Mouse (Mus musculus) thymus, adult 2 months (tissue): ENCODE measurements around the gene Olfr598. TPM values are rescaled to one million over a fixed set of nuclear protein-coding genes. Genes with fewer than 3 reads are reported as not detected.
"Not testable (repeated sequence)": the region's sequence is repeated elsewhere in the genome, so short reads cannot be mapped to it uniquely, and the experiment has no call there.

ENCODE experiments used
- DNase-seq: peaks from one replicate; pipeline ENCODE4 v3.0.0; 2021
- H3K27ac ChIP-seq: fragments of 200-500 bp; 2 replicates; pipeline ENCODE4 v1.5.1; 2012; ENCODE audit warnings: low read length, control low read depth; ENCODE audit not compliant: control insufficient read depth, insufficient read depth
- H3K27me3 ChIP-seq: fragments of 200-500 bp; 2 replicates; pipeline ENCODE4 v1.6.1; 2012; ENCODE audit warnings: mild to moderate bottlenecking, low read length, moderate library complexity, mixed read lengths; ENCODE audit not compliant: control insufficient read depth, insufficient read depth
- H3K36me3 ChIP-seq: fragments of 200-500 bp; 2 replicates; pipeline ENCODE4 v1.6.1; 2012; ENCODE audit warnings: mild to moderate bottlenecking, low read length, moderate library complexity; ENCODE audit not compliant: control insufficient read depth, insufficient read depth
- H3K4me1 ChIP-seq: fragments of 200-500 bp; replicated peaks from 2 replicates; pipeline ENCODE4 v1.6.1; 2012; ENCODE audit warnings: low read length; ENCODE audit not compliant: control insufficient read depth, insufficient read depth
- H3K4me3 ChIP-seq: fragments of 200-500 bp; 2 replicates; pipeline ENCODE4 v1.5.1; 2012; ENCODE audit warnings: mild to moderate bottlenecking, low read length, control low read depth, moderate library complexity; ENCODE audit not compliant: control insufficient read depth, insufficient read depth
- CTCF ChIP-seq: fragments of 200-500 bp; IDR thresholded peaks from 2 replicates; pipeline ENCODE4 v1.5.1; 2012; ENCODE audit warnings: mild to moderate bottlenecking, control low read depth, low read length, moderate library complexity, borderline replicate concordance; ENCODE audit not compliant: control insufficient read depth, poor library complexity, insufficient read depth; ENCODE audit errors: extremely low read depth
- POLR2A ChIP-seq: fragments of 200-500 bp; IDR thresholded peaks from 2 replicates; pipeline ENCODE4 v1.6.1; 2012; ENCODE audit warnings: mild to moderate bottlenecking, low read length, control low read depth, moderate library complexity; ENCODE audit not compliant: control insufficient read depth, poor library complexity, insufficient read depth; ENCODE audit errors: extremely low read depth
- WGBS: fragments of 180-500 bp; shearing (Covaris S2); methylation state at CpG from one replicate; pipeline ENCODE4 v1.1.7; 2018; 5-methylcytosine and 5-hydroxymethylcytosine counted together
- polyA plus RNA-seq: library from polyadenylated mRNA; depleted of rRNA; stranded (reverse); fragments of >200 nt; gene quantifications from 2 replicates; pipeline ENCODE4 v1.2.3, GENCODE M21; 2012; rRNA removed

Gene Olfr598
- not detected in 2 replicates for polyA plus RNA-seq

DNA sequence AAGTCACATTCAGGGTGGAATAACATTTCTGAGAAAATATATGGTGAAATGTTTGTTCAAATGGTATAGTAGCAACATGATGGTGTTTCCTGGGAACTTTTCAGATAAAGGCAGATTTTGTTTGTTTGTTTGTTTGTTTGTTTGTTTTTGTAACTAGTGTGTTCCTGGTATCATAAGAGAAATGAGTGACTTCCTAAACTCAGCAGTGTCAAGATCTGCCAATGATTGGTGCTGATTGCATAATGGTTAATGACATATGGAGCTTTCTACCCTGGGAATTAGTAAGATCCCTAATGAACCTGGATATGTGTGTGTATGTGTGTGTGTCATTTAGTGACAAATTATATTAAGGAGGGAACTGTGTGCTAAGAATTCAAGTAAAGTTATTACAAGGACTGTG is at the start of gene Olfr598:
Olfr598 (plus strand) TSS at position 301 of the 400 bp plus-strand sequence.
- H3K27ac ChIP-seq, result no peak within 1 kb of the TSS
- no peak for DNase-seq

DNA sequence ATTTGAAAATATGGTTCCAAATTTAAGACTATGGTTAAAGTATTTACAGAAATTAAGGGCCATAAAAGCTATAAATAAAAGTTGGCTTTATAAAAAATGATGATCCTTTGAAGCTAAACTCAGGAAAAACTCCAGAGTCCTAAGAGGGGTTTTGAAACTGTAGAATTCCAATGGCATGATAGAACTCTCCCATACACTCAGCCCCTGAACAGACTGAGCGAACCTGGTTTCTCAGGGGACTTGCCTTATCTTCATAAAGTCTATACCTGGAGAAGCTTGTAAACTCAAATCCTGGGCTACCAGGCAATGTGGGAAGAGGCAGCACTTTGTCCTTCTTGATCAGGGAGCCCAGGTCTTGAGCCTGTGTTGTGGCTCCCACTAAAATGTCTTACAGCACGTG is 18.0 kb upstream of the Olfr598 start, which contains the start of gene Olfr596:
Olfr596 (plus strand) TSS at position 301 of the 400 bp plus-strand sequence.
- not testable (repeated sequence) for H3K27me3 ChIP-seq, H3K27ac ChIP-seq, H3K36me3 ChIP-seq, H3K4me1 ChIP-seq, DNase-seq, H3K4me3 ChIP-seq
- 95% methylated on average over 2 of the region's 2 CpGs for WGBS

More for the DNA sequence above, at the start of gene Olfr598:
- no peak within 1 kb of the TSS for H3K4me3 ChIP-seq
- TF ChIP-seq CTCF (no peak), POLR2A (no peak)
- H3K27me3 ChIP-seq, result no peaks in the 10 kb centered on the region
- no peaks in the 10 kb centered on the region for H3K36me3 ChIP-seq
- H3K4me1 ChIP-seq, result no peaks in the 10 kb centered on the region

DNA sequence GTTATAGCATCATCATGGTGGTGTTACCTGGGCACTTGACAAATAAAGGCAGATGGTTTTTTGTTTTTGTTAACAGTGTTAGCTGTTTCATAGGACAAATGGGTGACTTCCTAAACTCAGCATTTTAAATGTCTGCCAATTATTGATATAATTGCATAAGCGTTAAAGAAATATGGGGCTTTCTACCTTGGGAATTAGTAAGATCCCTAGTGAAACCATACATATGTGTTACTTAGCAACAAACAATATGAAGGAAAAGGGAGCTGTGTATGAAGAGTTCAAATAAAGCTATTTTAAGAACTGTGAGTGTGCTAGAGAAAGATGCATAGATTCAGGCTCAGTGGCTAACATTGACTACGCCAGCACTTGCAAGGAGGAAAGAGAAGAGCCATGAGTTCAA is 7.4 kb upstream of the Olfr598 start, which contains the start of gene Olfr597:
Olfr597 (plus strand) TSS at position 301 of the 400 bp plus-strand sequence.
- H3K27me3 ChIP-seq, H3K36me3 ChIP-seq, H3K4me3 ChIP-seq, DNase-seq, H3K4me1 ChIP-seq, H3K27ac ChIP-seq: not testable (repeated sequence)
- 98% methylated on average over 2 of the region's 2 CpGs for WGBS

DNA sequence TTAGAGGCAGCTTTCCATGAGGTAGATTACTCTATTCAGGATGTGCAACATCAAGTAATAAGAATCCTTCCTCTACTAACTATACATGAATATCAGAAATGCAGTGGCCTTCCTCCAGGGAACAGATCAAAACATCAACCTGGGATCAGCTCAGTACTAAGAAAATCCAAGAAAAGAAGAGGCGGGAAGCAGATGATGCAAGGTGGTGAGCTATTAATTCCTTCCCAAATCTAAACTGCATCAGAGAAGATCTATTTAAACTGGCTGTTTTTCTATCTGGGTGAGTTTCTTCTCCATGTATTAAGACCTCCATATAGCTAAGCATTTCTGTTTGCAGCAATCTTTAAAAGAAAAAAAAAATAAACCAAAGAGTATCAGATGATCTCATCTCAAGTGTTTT is 12.2 kb downstream of the Olfr598 start, which contains the start of gene Olfr599:
Olfr599 (plus strand) TSS at position 301 of the 400 bp plus-strand sequence.
- TF ChIP-seq CTCF (no peak), POLR2A (no peak)
- WGBS, result 95% methylated on average over 1 of the region's 1 CpGs
- H3K4me1 ChIP-seq, result no peaks in the 10 kb centered on the region

DNA sequence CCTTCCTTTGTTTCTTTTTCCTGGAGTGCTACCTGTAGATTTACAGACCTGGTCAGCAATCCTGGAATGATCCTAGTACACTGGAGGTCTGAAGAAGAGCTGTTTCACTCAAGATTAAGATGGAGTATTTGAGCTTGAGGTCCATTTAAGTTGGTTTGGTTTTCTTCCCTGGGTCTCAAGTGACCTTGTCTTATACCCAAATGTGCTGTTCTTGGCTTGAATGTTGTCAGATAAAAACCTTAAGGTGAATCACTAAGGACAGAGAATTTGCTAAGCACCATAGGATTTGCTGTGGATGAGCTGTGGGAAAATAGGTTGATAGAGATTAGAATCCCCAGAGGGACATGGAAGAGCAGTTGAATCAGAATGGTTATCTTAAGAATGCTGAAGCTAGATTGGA is 26.2 kb downstream of the Olfr598 start, which contains the start of gene Olfr600:
Olfr600 (minus strand) TSS at position 101 of the 400 bp plus-strand sequence.
- Histone ChIP-seq H3K36me3 (no peaks in the 10 kb centered on the region), H3K27me3 (no peaks in the 10 kb centered on the region), H3K4me3 (no peak within 1 kb of the TSS), H3K27ac (no peak within 1 kb of the TSS), H3K4me1 (no peaks in the 10 kb centered on the region)
- no peak for DNase-seq
- TF ChIP-seq POLR2A, result no peak
- TF ChIP-seq CTCF, result no peak

More for the DNA sequence above, 12.2 kb downstream of the Olfr598 start, which contains the start of gene Olfr599:
- no peak within 1 kb of the TSS for H3K27ac ChIP-seq
- no peak for DNase-seq
- no peaks in the 10 kb centered on the region for H3K27me3 ChIP-seq
- no peak within 1 kb of the TSS for H3K4me3 ChIP-seq
- H3K36me3 ChIP-seq, result no peaks in the 10 kb centered on the region

DNA sequence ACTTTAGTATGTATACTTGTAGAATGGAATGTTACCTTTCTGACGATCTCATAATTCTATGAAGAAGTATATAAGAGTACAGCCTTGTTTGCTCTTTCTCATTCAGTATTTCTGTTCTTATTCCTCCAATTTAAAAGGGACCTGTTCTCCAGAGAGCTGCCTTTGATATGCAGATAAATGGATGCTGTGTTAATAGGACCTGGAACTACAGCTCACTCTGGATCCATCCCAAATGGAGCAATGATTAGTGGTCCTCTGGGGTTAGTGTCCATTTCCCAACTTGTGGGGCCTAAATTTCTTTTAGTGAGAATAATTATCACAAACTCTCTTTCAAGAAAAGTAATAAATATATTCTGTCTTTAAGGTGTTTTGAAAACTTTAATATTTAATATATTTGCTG is 39.2 kb downstream of the Olfr598 start, which contains the start of gene Olfr601:
Olfr601 (minus strand) TSS at position 101 of the 400 bp plus-strand sequence.
- no peaks in the 10 kb centered on the region for H3K27me3 ChIP-seq
- 95% methylated on average over 1 of the region's 1 CpGs for WGBS
- TF ChIP-seq POLR2A, result no peak

More for the DNA sequence above, 39.2 kb downstream of the Olfr598 start, which contains the start of gene Olfr601:
- DNase-seq, result no peak
- no peaks in the 10 kb centered on the region for H3K4me1 ChIP-seq
- H3K27ac ChIP-seq, result no peak within 1 kb of the TSS
- H3K36me3 ChIP-seq, result no peaks in the 10 kb centered on the region
- no peak within 1 kb of the TSS for H3K4me3 ChIP-seq

Other genes with a start within 250 kb of the Olfr598 start
- gene Olfr584, start 241.7 kb upstream of the Olfr598 start, polyA plus RNA-seq, result not detected in 2 replicates
- gene Olfr585, start 225.8 kb upstream of the Olfr598 start, polyA plus RNA-seq, result not detected in 2 replicates
- not detected in 2 replicates for gene Olfr586, start 197.9 kb upstream of the Olfr598 start, polyA plus RNA-seq
- gene Olfr588-ps1, start 182.7 kb upstream of the Olfr598 start, polyA plus RNA-seq, result not detected in 2 replicates
- gene Olfr589, start 167.2 kb upstream of the Olfr598 start, polyA plus RNA-seq, result not detected in 2 replicates
- not detected in 2 replicates for gene Olfr591, start 145.2 kb upstream of the Olfr598 start, polyA plus RNA-seq
- not detected in 2 replicates for gene Olfr592, start 138.8 kb upstream of the Olfr598 start, polyA plus RNA-seq
- not detected in 2 replicates for gene Olfr593, start 111.7 kb upstream of the Olfr598 start, polyA plus RNA-seq
- gene Olfr594, start 106.6 kb upstream of the Olfr598 start, polyA plus RNA-seq, result not detected in 2 replicates
- gene Usp17ld, start 71.1 kb upstream of the Olfr598 start, polyA plus RNA-seq, result not detected in 2 replicates
- gene Olfr596, start 17.9 kb upstream of the Olfr598 start, polyA plus RNA-seq, result not detected in 2 replicates
- gene Olfr597, start 7.3 kb upstream of the Olfr598 start, polyA plus RNA-seq, result not detected in 2 replicates
- gene Olfr599, start 12.3 kb downstream of the Olfr598 start, polyA plus RNA-seq, result not detected in 2 replicates
- gene Olfr600, start 26.1 kb downstream of the Olfr598 start, polyA plus RNA-seq, result not detected in 2 replicates
- not detected in 2 replicates for gene Olfr601, start 39.1 kb downstream of the Olfr598 start, polyA plus RNA-seq
- not detected in 2 replicates for gene Olfr603, start 62.6 kb downstream of the Olfr598 start, polyA plus RNA-seq
- 0.13 TPM in 1 of 2 replicates, not detected in the other for gene Usp17lc, start 91.5 kb downstream of the Olfr598 start, polyA plus RNA-seq
- gene Olfr605, start 121.9 kb downstream of the Olfr598 start, polyA plus RNA-seq, result not detected in 2 replicates
- not detected in 2 replicates for gene Olfr606, start 125.5 kb downstream of the Olfr598 start, polyA plus RNA-seq
- not detected in 2 replicates for gene Olfr607, start 140.6 kb downstream of the Olfr598 start, polyA plus RNA-seq
- gene Olfr608, start 146.3 kb downstream of the Olfr598 start, polyA plus RNA-seq, result not detected in 2 replicates
- gene Olfr609, start 174.5 kb downstream of the Olfr598 start, polyA plus RNA-seq, result not detected in 2 replicates
- not detected in 2 replicates for gene Olfr610, start 188.6 kb downstream of the Olfr598 start, polyA plus RNA-seq
- gene Olfr611, start 197.3 kb downstream of the Olfr598 start, polyA plus RNA-seq, result not detected in 2 replicates
- not detected in 2 replicates for gene Olfr612, start 219.1 kb downstream of the Olfr598 start, polyA plus RNA-seq
- gene Olfr613, start 224.5 kb downstream of the Olfr598 start, polyA plus RNA-seq, result not detected in 2 replicates
- not detected in 2 replicates for gene Olfr615, start 232.5 kb downstream of the Olfr598 start, polyA plus RNA-seq
- not detected in 2 replicates for gene Olfr616, start 245.6 kb downstream of the Olfr598 start, polyA plus RNA-seq
- not detected in 2 replicates for gene Olfr617, start 249.5 kb downstream of the Olfr598 start, polyA plus RNA-seq